Mouse (Mus musculus) C2C12 (cell line): ENCODE data around the gene Hectd4.

Experiments used
- CEBPB ChIP-seq: IDR thresholded peaks from one replicate; pipeline ENCODE4 v1.6.1; 2011; ENCODE audit warnings: low read depth, mild to moderate bottlenecking, control low read depth, moderate library complexity
- CTCF ChIP-seq: IDR thresholded peaks from one replicate; pipeline ENCODE4 v1.5.1; 2011; ENCODE audit not compliant: control insufficient read depth, insufficient read depth, insufficient read length
- FOSL1 ChIP-seq: IDR thresholded peaks from one replicate; pipeline ENCODE4 v1.8.0; 2011; ENCODE audit warnings: mild to moderate bottlenecking, low read length; ENCODE audit not compliant: poor library complexity, insufficient read depth, severe bottlenecking
- MAX ChIP-seq: IDR thresholded peaks from one replicate; pipeline ENCODE4 v1.6.1; 2011; ENCODE audit warnings: mild to moderate bottlenecking, control low read depth
- MYOD1 ChIP-seq: IDR thresholded peaks from one replicate; pipeline ENCODE4 v1.6.1; 2011; ENCODE audit warnings: low read depth; ENCODE audit not compliant: control insufficient read depth, insufficient read length
- MYOG ChIP-seq: IDR thresholded peaks from one replicate; pipeline ENCODE4 v1.6.1; 2011; ENCODE audit not compliant: control insufficient read depth, insufficient read length; ENCODE audit errors: extremely low read depth
- USF1 ChIP-seq: IDR thresholded peaks from one replicate; pipeline ENCODE4 v1.6.1; 2011; ENCODE audit warnings: low read depth, mild to moderate bottlenecking, control low read depth, moderate library complexity

DNA sequence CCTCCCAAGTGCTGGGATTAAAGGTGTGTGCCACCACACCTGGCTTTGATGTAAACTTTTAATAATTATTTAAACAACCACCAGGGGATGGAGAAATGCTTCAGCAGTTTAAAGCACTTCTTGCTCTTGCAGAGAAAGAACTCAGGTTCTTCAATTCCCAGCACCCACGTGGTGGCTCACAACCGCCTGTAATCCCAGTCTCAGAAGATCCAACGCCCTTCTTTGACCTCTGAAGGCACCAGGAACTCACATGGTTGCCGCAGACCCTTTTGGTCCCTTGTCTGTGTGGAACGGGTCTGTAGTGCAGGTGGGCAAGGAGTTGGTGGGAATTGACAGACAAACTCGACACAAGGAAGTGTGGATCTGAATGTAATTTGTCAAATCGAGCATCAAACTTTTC, 5.3 kb upstream of the Hectd4 start:
- no peak for TF ChIP-seq CTCF
- TF ChIP-seq MYOD1 = no peak
- no peak for TF ChIP-seq MYOG
- no peak for TF ChIP-seq USF1
- TF ChIP-seq MAX = no peak
- TF ChIP-seq CEBPB = no peak
- TF ChIP-seq FOSL1 = no peak
